Mouse (Mus musculus) embryonic facial prominence, embryonic 14.5 days (tissue): ENCODE results near the gene Ppp1r26. TPM values are rescaled to one million over a fixed set of nuclear protein-coding genes. Genes with fewer than 3 reads are reported as not detected.
A peak's percentile ranks its signal among the peaks of the same experiment; 100 is the strongest.

Source experiments
- ATAC-seq: fragments of 200-750 bp; cut with Nextera tagmentation; 2 replicates; pipeline ENCODE4 v1.8.0; 2017; ENCODE audit warnings: low read depth, moderate number of reproducible peaks, moderate TSS enrichment
- DNase-seq: peaks from one replicate; pipeline ENCODE4 v3.0.0-alpha.2; 2015; ENCODE audit warnings: low spot score
- H3K27ac ChIP-seq: fragments of 300-500 bp; sonication (generic); replicated peaks from 2 replicates; pipeline ENCODE4 v1.5.1; 2014; ENCODE audit warnings: low read depth, mild to moderate bottlenecking, low read length, moderate library complexity
- H3K27me3 ChIP-seq: fragments of 300-500 bp; sonication (generic); replicated peaks from 2 replicates; pipeline ENCODE4 v1.6.1; 2014; ENCODE audit warnings: low read length; ENCODE audit not compliant: control insufficient read depth, insufficient read depth
- H3K36me3 ChIP-seq: fragments of 300-500 bp; sonication (generic); 2 replicates; pipeline ENCODE4 v1.6.1; 2014; ENCODE audit warnings: low read length, mixed read lengths; ENCODE audit not compliant: control insufficient read depth, insufficient read depth
- H3K4me1 ChIP-seq: fragments of 300-500 bp; sonication (generic); 2 replicates; pipeline ENCODE4 v1.6.1; 2014; ENCODE audit warnings: antibody characterized with exemption, low read length; ENCODE audit not compliant: control insufficient read depth, insufficient read depth
- H3K4me2 ChIP-seq: fragments of 300-500 bp; sonication (generic); 2 replicates; pipeline ENCODE4 v1.6.1; 2014; ENCODE audit warnings: low read depth, mild to moderate bottlenecking, low read length, moderate library complexity, mixed read lengths
- H3K4me3 ChIP-seq: fragments of 300-500 bp; sonication (generic); 2 replicates; pipeline ENCODE4 v1.5.1; 2014; ENCODE audit warnings: low read depth, mild to moderate bottlenecking, low read length
- H3K9ac ChIP-seq: fragments of 300-500 bp; sonication (generic); 2 replicates; pipeline ENCODE4 v1.6.1; 2014; ENCODE audit warnings: low read depth, mild to moderate bottlenecking, low read length, moderate library complexity, mixed read lengths
- H3K9me3 ChIP-seq: fragments of 300-500 bp; sonication (generic); 2 replicates; pipeline ENCODE4 v1.6.1; 2016; ENCODE audit warnings: low read length; ENCODE audit not compliant: control insufficient read depth
- WGBS: fragments of 180-500 bp; shearing (Covaris S2); extraction: QIAGEN DNeasy Blood & Tissue Kit; methylation state at CpG from one replicate; pipeline ENCODE4 v1.1.7; 2014; 5-methylcytosine and 5-hydroxymethylcytosine counted together
- polyA plus RNA-seq: library from polyadenylated mRNA; unstranded; fragments of >200 nt; fragmentation: Nextera tagmentation; extraction: Ambion mirVana; gene quantifications from 2 replicates; pipeline ENCODE4 v1.2.1, GENCODE M21; 2014

Ppp1r26 gene
- polyA plus RNA-seq, 1 experiment from 2014 or later = 3.8 TPM

- H3K27ac ChIP-seq = no peak overlapping the region
- H3K9ac ChIP-seq = no peak overlapping the region
- H3K36me3 ChIP-seq = no peaks in the 10 kb centered on the region
- DNase-seq (peak; percentile 36), ATAC-seq (no peak)
- WGBS = 44% methylated on average over 6 of the region's 6 CpGs
- no peaks in the 10 kb centered on the region for H3K27me3 ChIP-seq
- H3K4me1 ChIP-seq = peaks cover 3% of the 10 kb centered on the region; the same call in 1 of the 2 replicates
- H3K4me2 ChIP-seq = no peak overlapping the region
- no peak overlapping the region for H3K4me3 ChIP-seq
- H3K9me3 ChIP-seq = no peaks in the 10 kb centered on the region
Observed at GRCm38 (mm10) chr2:28430846-28431245, 15.8 kb upstream of the Ppp1r26 start.

DNA sequence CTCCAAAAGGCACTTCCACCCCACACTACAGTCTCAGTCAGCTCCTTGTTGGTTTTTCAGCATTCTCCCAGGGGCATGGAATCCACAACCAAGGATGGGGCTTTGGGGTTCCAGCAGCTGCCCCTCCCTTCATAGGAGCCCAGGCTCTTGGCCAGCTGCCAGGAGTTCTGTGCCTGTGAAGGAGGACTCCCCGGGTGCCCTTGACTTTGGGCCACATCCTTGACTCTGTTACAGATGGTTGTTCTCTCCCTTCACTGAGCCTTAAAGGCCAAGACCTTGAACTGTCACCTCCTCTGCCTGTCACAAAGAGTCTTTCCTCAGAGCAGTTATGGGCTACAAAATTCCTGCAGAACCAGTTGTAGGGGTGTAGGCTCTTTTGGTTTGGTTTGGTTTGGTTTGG lies 13.8 kb upstream of the Ppp1r26 start:
- Histone ChIP-seq H3K4me1 (peaks cover 3% of the 10 kb centered on the region; the same call in 1 of the 2 replicates), H3K4me3 (no peak overlapping the region), H3K27ac (no peak overlapping the region), H3K27me3 (no peaks in the 10 kb centered on the region), H3K9ac (no peak overlapping the region), H3K4me2 (no peak overlapping the region), H3K9me3 (no peaks in the 10 kb centered on the region), H3K36me3 (no peaks in the 10 kb centered on the region)
- 6% methylated on average over 1 of the region's 1 CpGs for WGBS
- peak; percentile 51 for DNase-seq
- ATAC-seq = no peak

- peaks cover 3% of the 10 kb centered on the region; the same call in 1 of the 2 replicates for H3K4me1 ChIP-seq
- ATAC-seq = no peak
- no peaks in the 10 kb centered on the region for H3K9me3 ChIP-seq
- no peaks in the 10 kb centered on the region for H3K27me3 ChIP-seq
- no peak overlapping the region for H3K9ac ChIP-seq
- WGBS = no CpG with 5 or more reads among the region's 2 CpGs
- no peak for DNase-seq
- H3K4me3 ChIP-seq = no peak overlapping the region
- H3K27ac ChIP-seq = no peak overlapping the region
- H3K36me3 ChIP-seq = no peaks in the 10 kb centered on the region
- no peak overlapping the region for H3K4me2 ChIP-seq
Observed at GRCm38 (mm10) chr2:28433512-28433911, 13.1 kb upstream of the Ppp1r26 start.

DNA sequence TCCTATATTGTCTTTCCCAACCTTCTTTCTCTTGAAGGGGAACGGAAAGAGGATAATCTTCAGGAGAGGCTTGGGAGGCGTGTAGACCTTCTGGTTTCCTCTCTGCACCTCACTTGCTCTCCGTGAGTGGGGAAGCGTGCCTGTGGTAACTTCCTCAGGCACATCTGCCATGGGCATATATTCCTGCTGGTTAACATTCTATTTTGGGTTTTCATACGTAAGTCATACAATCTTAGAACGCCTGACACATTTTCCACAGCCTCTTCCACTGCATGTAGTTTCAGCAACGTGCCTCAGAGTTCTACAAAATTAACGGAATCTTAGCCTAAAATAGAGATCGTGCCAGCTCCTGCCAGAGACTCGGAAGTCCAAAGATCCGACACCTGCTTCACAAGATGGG lies 11.2 kb upstream of the Ppp1r26 start:
- 85% methylated on average over 11 of the region's 11 CpGs for WGBS
- Histone ChIP-seq H3K27me3 (no peaks in the 10 kb centered on the region), H3K4me1 (peaks cover 3% of the 10 kb centered on the region; the same call in 1 of the 2 replicates), H3K9ac (no peak overlapping the region), H3K36me3 (no peaks in the 10 kb centered on the region), H3K9me3 (no peaks in the 10 kb centered on the region), H3K4me3 (no peak overlapping the region), H3K27ac (no peak overlapping the region), H3K4me2 (no peak overlapping the region)
- no peak for ATAC-seq
- no peak for DNase-seq

DNA sequence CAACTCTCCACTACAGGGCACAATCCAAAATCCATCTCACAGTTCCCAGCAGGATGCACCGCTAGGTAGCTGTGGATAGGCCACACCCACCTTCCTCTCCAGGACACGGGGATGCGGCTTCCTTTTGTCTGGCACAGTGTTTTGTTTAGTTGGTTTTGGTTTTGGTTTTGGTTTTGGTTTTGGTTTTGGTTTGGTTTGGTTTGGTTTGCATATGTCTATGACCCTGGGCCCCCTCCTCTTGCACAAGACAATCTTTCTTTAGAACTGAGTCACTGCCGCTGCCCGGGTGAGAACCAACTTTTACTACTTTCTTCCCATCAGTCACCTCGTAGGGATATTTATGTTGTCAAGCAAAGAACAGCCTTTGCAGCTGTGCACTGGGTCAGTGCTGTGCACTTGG lies 5.8 kb upstream of the Ppp1r26 start:
- DNase-seq = no peak
- 0 out of 2 replicates have a peak, but pooled peaks cover under 1% of the 10 kb centered on the region for H3K4me1 ChIP-seq
- WGBS = 77% methylated on average over 6 of the region's 6 CpGs
- no peaks in the 10 kb centered on the region for H3K36me3 ChIP-seq
- no peak overlapping the region for H3K27ac ChIP-seq
- H3K27me3 ChIP-seq = no peaks in the 10 kb centered on the region; the same call in 1 of the 2 replicates
- H3K4me2 ChIP-seq = no peak overlapping the region
- ATAC-seq = no peak
- H3K9me3 ChIP-seq = no peaks in the 10 kb centered on the region
- H3K4me3 ChIP-seq = no peak overlapping the region
- no peak overlapping the region for H3K9ac ChIP-seq

DNA sequence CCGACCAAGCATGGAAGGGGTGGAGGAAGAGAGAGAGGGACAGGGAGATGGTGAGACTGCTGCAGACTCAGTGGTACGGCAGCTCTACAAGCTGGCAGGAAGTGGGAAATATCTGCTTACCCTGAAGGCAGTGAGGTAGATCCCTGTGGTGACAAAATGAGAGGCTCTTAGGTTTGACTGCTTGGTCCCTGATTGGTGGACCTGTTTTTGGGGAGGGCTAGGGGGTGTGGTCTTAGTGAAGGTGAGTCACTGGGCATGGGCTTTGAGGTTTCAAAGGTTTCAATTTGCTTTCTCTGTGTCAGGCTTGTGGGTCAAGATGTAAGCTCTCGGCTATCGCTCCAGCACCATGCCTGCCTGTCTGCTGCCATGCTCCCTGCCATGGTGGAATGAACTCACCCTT lies 1.5 kb upstream of the Ppp1r26 start:
- 75% methylated on average over 4 of the region's 4 CpGs for WGBS

DNA sequence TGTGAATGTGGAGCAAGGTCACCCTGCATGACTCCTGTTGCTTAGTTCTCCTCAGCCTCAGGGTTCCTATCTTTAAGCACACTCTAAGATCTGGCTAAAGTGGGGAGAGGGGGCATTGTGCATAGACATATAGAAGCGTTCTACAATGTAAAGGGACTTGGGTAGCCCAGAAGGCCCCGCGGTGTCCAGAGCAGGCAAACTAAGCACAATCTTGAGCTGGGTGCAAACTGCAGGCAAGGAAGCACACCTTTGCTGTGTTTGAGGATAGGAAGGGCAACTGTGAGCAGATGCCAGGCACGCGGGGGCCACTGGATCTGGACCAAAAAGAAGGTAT lies 452 bp upstream of the Ppp1r26 start:
- Histone ChIP-seq H3K4me2 (peak overlapping the region; percentile 94), H3K27ac (peak overlapping the region; percentile 77), H3K36me3 (0 out of 2 replicates have a peak, but pooled peaks cover 4% of the 10 kb centered on the region), H3K9ac (peak overlapping the region; percentile 88), H3K9me3 (no peaks in the 10 kb centered on the region), H3K4me1 (0 out of 2 replicates have a peak, but pooled peaks cover 5% of the 10 kb centered on the region), H3K4me3 (peak overlapping the region; percentile 77), H3K27me3 (no peaks in the 10 kb centered on the region; the same call in 1 of the 2 replicates)
- DNase-seq (no peak), ATAC-seq (peak; percentile 34; the same call in 1 of the 2 replicates)
- WGBS = 8% methylated on average over 5 of the region's 5 CpGs

More for the DNA sequence above, 1.5 kb upstream of the Ppp1r26 start:
- no peak overlapping the region for H3K4me3 ChIP-seq
- H3K9me3 ChIP-seq = no peaks in the 10 kb centered on the region
- 0 out of 2 replicates have a peak, but pooled peaks cover 5% of the 10 kb centered on the region for H3K4me1 ChIP-seq
- no peak overlapping the region for H3K9ac ChIP-seq
- no peak for ATAC-seq
- H3K27me3 ChIP-seq = no peaks in the 10 kb centered on the region; the same call in 1 of the 2 replicates
- no peak overlapping the region for H3K27ac ChIP-seq
- DNase-seq = no peak
- no peak overlapping the region for H3K4me2 ChIP-seq
- 0 out of 2 replicates have a peak, but pooled peaks cover 4% of the 10 kb centered on the region for H3K36me3 ChIP-seq

DNA sequence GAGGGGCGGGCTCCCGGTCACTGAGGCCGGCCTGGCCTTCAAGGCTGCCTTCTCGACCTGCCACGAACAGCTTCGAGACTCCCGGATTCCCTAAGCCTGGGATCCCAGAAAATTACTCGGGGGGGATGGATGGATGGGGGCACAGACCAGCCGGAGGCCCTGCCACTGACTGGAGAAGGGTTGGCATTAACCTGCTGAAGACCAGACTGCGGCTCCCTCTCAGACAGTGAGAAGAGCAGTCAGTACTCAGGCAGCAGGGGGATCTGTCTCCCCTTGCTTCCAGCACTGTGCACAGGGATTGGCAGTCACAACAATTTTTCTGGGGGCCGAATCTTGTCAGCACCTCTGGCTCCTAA lies 693 bp downstream of the Ppp1r26 start:
- DNase-seq (peak; percentile 8), ATAC-seq (peak; percentile 55)
- H3K9me3 ChIP-seq = no peaks in the 10 kb centered on the region
- 0 out of 2 replicates have a peak, but pooled peaks cover 4% of the 10 kb centered on the region for H3K36me3 ChIP-seq
- 8% methylated on average over 8 of the region's 11 CpGs for WGBS
- H3K4me2 ChIP-seq = peak overlapping the region; percentile 94
- H3K27ac ChIP-seq = peak overlapping the region; percentile 77
- H3K4me1 ChIP-seq = 0 out of 2 replicates have a peak, but pooled peaks cover 5% of the 10 kb centered on the region
- H3K4me3 ChIP-seq = peak overlapping the region; percentile 77
- H3K27me3 ChIP-seq = no peaks in the 10 kb centered on the region; the same call in 1 of the 2 replicates
- peak overlapping the region; percentile 88 for H3K9ac ChIP-seq

DNA sequence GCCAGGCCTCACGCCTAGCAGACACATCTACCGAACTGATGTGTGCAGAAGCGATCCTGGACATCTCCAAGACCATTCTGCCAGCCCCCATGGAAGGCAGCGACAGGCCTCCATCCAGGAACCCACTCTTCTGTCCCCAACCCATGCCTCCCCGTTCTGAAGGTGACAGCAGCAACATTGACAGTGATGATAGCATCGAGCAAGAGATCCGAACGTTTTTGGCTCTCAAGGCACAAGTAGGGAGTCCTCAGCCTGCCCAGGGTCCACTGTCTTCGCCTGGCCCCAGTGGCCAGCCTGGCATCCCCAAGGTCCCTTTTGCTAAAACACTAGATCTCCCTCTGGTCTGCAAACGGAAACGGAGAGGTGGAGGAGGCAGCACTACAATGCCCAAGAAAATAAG lies 5.1 kb downstream of the Ppp1r26 start:
- Histone ChIP-seq H3K9ac (no peak overlapping the region), H3K27me3 (no peaks in the 10 kb centered on the region), H3K4me3 (no peak overlapping the region), H3K27ac (no peak overlapping the region), H3K4me2 (no peak overlapping the region), H3K4me1 (no peaks in the 10 kb centered on the region), H3K9me3 (no peaks in the 10 kb centered on the region), H3K36me3 (peaks cover 12% of the 10 kb centered on the region; the same call in 1 of the 2 replicates)
- no peak for DNase-seq
- WGBS = 91% methylated on average over 11 of the region's 11 CpGs
- ATAC-seq = no peak
